Mouse (Mus musculus): ENCODE measurements around the gene Mbd3. TPM values are rescaled to one million over a fixed set of nuclear protein-coding genes. Genes with fewer than 3 reads are reported as not detected.

The Mbd3 gene
- polyA plus RNA-seq, 1 experiment: 119 TPM

- DNase-seq (ENCODE audit: low spot score): no peak
Observed at GRCm38 (mm10) chr10:80423562-80423961, 24.2 kb upstream of the Mbd3 start.

- DNase-seq (ENCODE audit: low spot score): no peak
Observed at GRCm38 (mm10) chr10:80421651-80422472, 22.5 kb upstream of the Mbd3 start.

GRCm38 (mm10) chr10:80421208-80421607 is 21.9 kb upstream of the Mbd3 start:
- DNase-seq (ENCODE audit: low spot score): no peak

- DNase-seq (ENCODE audit: low spot score): no peak
Observed at GRCm38 (mm10) chr10:80420729-80421128, 21.4 kb upstream of the Mbd3 start.

- no peak for DNase-seq (ENCODE audit: low spot score)
Observed at GRCm38 (mm10) chr10:80419419-80419818, 20.1 kb upstream of the Mbd3 start.

GRCm38 (mm10) chr10:80418311-80418710 is 19.0 kb upstream of the Mbd3 start:
- no peak for DNase-seq (ENCODE audit: low spot score)

- DNase-seq (ENCODE audit: low spot score): no peak
Observed at GRCm38 (mm10) chr10:80417841-80418240, 18.5 kb upstream of the Mbd3 start.

- DNase-seq (ENCODE audit: low spot score): no peak
Observed at GRCm38 (mm10) chr10:80417371-80417770, 18.0 kb upstream of the Mbd3 start.

- DNase-seq (ENCODE audit: low spot score): no peak
Observed at GRCm38 (mm10) chr10:80415566-80415965, 16.2 kb upstream of the Mbd3 start.

- no peak for DNase-seq (ENCODE audit: low spot score)
Observed at GRCm38 (mm10) chr10:80412656-80413541, 13.5 kb upstream of the Mbd3 start.

GRCm38 (mm10) chr10:80407924-80408323 is 8.6 kb upstream of the Mbd3 start:
- no peak for DNase-seq (ENCODE audit: low spot score)

- DNase-seq (ENCODE audit: low spot score): peak; percentile 80
Observed at GRCm38 (mm10) chr10:80406684-80407501, 7.5 kb upstream of the Mbd3 start, which contains the start of gene Uqcr11. Gene Uqcr11, minus strand, starts transcription at chr10:80406830.

- DNase-seq (ENCODE audit: low spot score): no peak
Observed at GRCm38 (mm10) chr10:80405481-80406173, 6.3 kb upstream of the Mbd3 start.

- DNase-seq (ENCODE audit: low spot score): no peak
Observed at GRCm38 (mm10) chr10:80403044-80403692, 3.8 kb upstream of the Mbd3 start.

GRCm38 (mm10) chr10:80400704-80401161 is 1.4 kb upstream of the Mbd3 start:
- no peak for DNase-seq (ENCODE audit: low spot score)

- DNase-seq (ENCODE audit: low spot score): no peak
Observed at GRCm38 (mm10) chr10:80399973-80400703, 788 bp upstream of the Mbd3 start.

GRCm38 (mm10) chr10:80398719-80399190 is 595 bp downstream of the Mbd3 start:
- DNase-seq (ENCODE audit: low spot score): peak; percentile 96

- no peak for DNase-seq (ENCODE audit: low spot score)
Observed at GRCm38 (mm10) chr10:80398174-80398535, 1.2 kb downstream of the Mbd3 start.

GRCm38 (mm10) chr10:80397524-80398173 is 1.7 kb downstream of the Mbd3 start:
- no peak for DNase-seq (ENCODE audit: low spot score)

All from urinary bladder, adult 2 months (tissue).